Comparison of ENCODE assay signal across 10 mouse cellular contexts in the genomic region with DNA sequence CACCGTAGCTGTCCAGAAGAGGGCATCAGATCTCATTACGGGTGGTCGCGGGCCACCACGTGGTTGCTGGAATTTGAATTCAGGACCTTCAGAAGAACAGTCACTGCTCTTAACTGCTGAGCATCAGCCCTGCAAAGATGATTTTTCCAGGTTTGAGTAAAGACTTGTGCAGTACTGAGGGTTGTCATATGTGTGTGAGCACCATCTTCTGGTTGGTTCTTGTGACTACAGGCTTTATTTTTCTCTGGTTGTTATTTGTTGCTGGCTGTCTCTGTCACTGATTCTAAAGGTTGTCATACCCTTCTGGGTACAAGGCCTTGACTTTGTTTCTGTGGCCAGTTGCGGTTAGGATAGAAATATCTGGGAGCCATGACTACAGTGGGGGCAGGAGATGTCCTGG. TPM values are rescaled to one million over a fixed set of nuclear protein-coding genes. Genes with fewer than 3 reads are reported as not detected.
A peak's percentile ranks its signal among the peaks of the same experiment; 100 is the strongest.
DNase-seq lines count a peak whose midpoint lies in the region; ATAC-seq and TF ChIP-seq lines count a peak whose summit lies in the region.
"Had no signal": no experiment of that assay in that cellular context is flagged by ENCODE, and none has a peak within 500 bp of the region (broad histone marks: within the 10 kb centered on the region; RNA-seq: fewer than 3 reads in every experiment).

No protein-coding gene starts in this region.

- peak; percentile 3 for DNase-seq in adrenal gland, postnatal 14 days
- DNase-seq in adrenal gland, adult 8-10 months, result no peak
- DNase-seq in left cerebral cortex, adult 2 months (ENCODE audit: extremely low spot score in 1 of 2, low spot score in 2 of 2), result peak in 1 of 2 experiments; percentile 11
- no peak for DNase-seq in left cerebral cortex, adult 8-10 months (ENCODE audit: low spot score in 2 of 2)

- no peaks in the 10 kb centered on the region for H3K4me1 ChIP-seq in cortical plate, adult 2 months (ENCODE audit: control insufficient read depth, insufficient read depth, low read length)
- H3K4me1 ChIP-seq in midbrain, embryonic 12.5 days, result no peaks in the 10 kb centered on the region
- no peaks in the 10 kb centered on the region for H3K4me1 ChIP-seq in heart, embryonic 11.5 days (ENCODE audit: control insufficient read depth, insufficient read depth, low read length)
- H3K4me1 ChIP-seq: heart, embryonic 15.5 days; neural tube, embryonic 12.5 days had no signal

- no peaks in the 10 kb centered on the region for H3K36me3 ChIP-seq in midbrain, embryonic 12.5 days
- H3K36me3 ChIP-seq in heart, embryonic 11.5 days (ENCODE audit: control insufficient read depth, insufficient read depth, low read length), result no peaks in the 10 kb centered on the region
- H3K36me3 ChIP-seq: heart, embryonic 15.5 days; neural tube, embryonic 12.5 days had no signal

- H3K9ac ChIP-seq in midbrain, embryonic 12.5 days (replicated peaks), result no peak overlapping the region
- no peak overlapping the region for H3K9ac ChIP-seq in heart, embryonic 11.5 days (ENCODE audit: low read depth, low read length)
- H3K9ac ChIP-seq: heart, embryonic 15.5 days; neural tube, embryonic 12.5 days had no signal

- intact Hi-C loops in left cerebral cortex, adult 2 months (cut with DNase I), result loop anchor here (10.0 kb wide), 1 partner anchor 716 kb away; no protein-coding TSS in a partner anchor

- no peaks in the 10 kb centered on the region for H3K9me3 ChIP-seq in midbrain, embryonic 12.5 days
- H3K9me3 ChIP-seq in heart, embryonic 11.5 days (replicated peaks; ENCODE audit: control insufficient read depth, low read length), result no peaks in the 10 kb centered on the region
- H3K9me3 ChIP-seq: heart, embryonic 15.5 days; neural tube, embryonic 12.5 days had no signal

- H3K27ac ChIP-seq in left cerebral cortex, adult 2 months, result no peak overlapping the region
- H3K27ac ChIP-seq in cortical plate, adult 2 months (ENCODE audit: insufficient read depth, low read length), result no peak overlapping the region
- H3K27ac ChIP-seq in midbrain, embryonic 12.5 days (replicated peaks), result no peak overlapping the region
- no peak overlapping the region for H3K27ac ChIP-seq in heart, embryonic 11.5 days (ENCODE audit: low read depth, low read length)
- H3K27ac ChIP-seq: heart, embryonic 15.5 days; neural tube, embryonic 12.5 days had no signal

- H3K27me3 ChIP-seq in midbrain, embryonic 12.5 days, result no peaks in the 10 kb centered on the region
- no peaks in the 10 kb centered on the region for H3K27me3 ChIP-seq in heart, embryonic 11.5 days (ENCODE audit: control insufficient read depth, insufficient read depth, low read length)
- H3K27me3 ChIP-seq: heart, embryonic 15.5 days; neural tube, embryonic 12.5 days had no signal

- TF ChIP-seq POLR2A in cortical plate, adult 2 months (IDR thresholded peaks at IDR 0.05; ENCODE audit: extremely low read depth, insufficient read depth, low read length), result no peak

- no peak overlapping the region for H3K4me2 ChIP-seq in midbrain, embryonic 12.5 days (replicated peaks)
- H3K4me2 ChIP-seq in heart, embryonic 11.5 days, result no peak overlapping the region
- H3K4me2 ChIP-seq: heart, embryonic 15.5 days; neural tube, embryonic 12.5 days had no signal

- peak; percentile 59 for TF ChIP-seq CTCF in left cerebral cortex, adult 2 months (IDR thresholded peaks at IDR 0.05)
- TF ChIP-seq CTCF in cortical plate, adult 2 months (IDR thresholded peaks at IDR 0.05; ENCODE audit: extremely low read depth, insufficient read depth, low read length), result peak; percentile 49; the same call in 1 of the 2 replicates

- WGBS in midbrain, embryonic 12.5 days, result 48% methylated on average over 6 of the region's 6 CpGs
- WGBS in heart, embryonic 11.5 days (ENCODE audit: insufficient replicate concordance), result 46% methylated on average over 6 of the region's 6 CpGs

- peak; percentile 70 for ATAC-seq in midbrain, embryonic 12.5 days (ENCODE audit: low FRiP score, low read depth)
- ATAC-seq in erythroid progenitor cell, adult 5-6 weeks (replicated peaks; ENCODE audit: low FRiP score, poor library complexity, severe bottlenecking), result no peak
- no peak for ATAC-seq in heart, embryonic 11.5 days (replicated peaks; ENCODE audit: insufficient number of reproducible peaks, low FRiP score, low TSS enrichment)

- H3K4me3 ChIP-seq in left cerebral cortex, adult 2 months, result no peak overlapping the region
- no peak overlapping the region for H3K4me3 ChIP-seq in cortical plate, adult 2 months (ENCODE audit: insufficient read depth, low read length)
- no peak overlapping the region for H3K4me3 ChIP-seq in midbrain, embryonic 12.5 days
- H3K4me3 ChIP-seq in heart, embryonic 11.5 days (ENCODE audit: low read depth, low read length), result no peak overlapping the region
- H3K4me3 ChIP-seq: heart, embryonic 15.5 days; neural tube, embryonic 12.5 days had no signal

RNA-seq across cellular contexts. Expression of gene Gm4778, which starts 3.2 kb away (rescaled TPM):
- total RNA-seq in adrenal gland, postnatal 14 days (2021), result not detected in 2 replicates
- total RNA-seq in adrenal gland, adult 8-10 months (2022), result not detected
- total RNA-seq in left cerebral cortex, adult 2 months (2021), result not detected
- not detected for total RNA-seq in left cerebral cortex, adult 8-10 months (2022)
- polyA plus RNA-seq in cortical plate, adult 2 months (2012; rRNA removed), result not detected in 2 replicates
- polyA plus RNA-seq in midbrain, embryonic 12.5 days (2016; fragmentation: Nextera tagmentation; extraction: Ambion mirVana), result not detected in 2 replicates
- not detected in 2 replicates for total RNA-seq in erythroid progenitor cell, adult 5-6 weeks (2015; ENCODE audit: low replicate concordance)
- total RNA-seq in erythroid progenitor cell, adult 5-6 weeks (2017; ENCODE audit: low replicate concordance), result not detected in 2 replicates
- polyA plus RNA-seq in heart, embryonic 11.5 days (2014; fragmentation: Nextera tagmentation; extraction: Ambion mirVana), result not detected in 2 replicates
- polyA plus RNA-seq: heart, embryonic 15.5 days; neural tube, embryonic 12.5 days had no signal

RNA-seq across cellular contexts. Expression of gene Them4, which starts 49.3 kb away (rescaled TPM):
- total RNA-seq in adrenal gland, postnatal 14 days (2021), result 9.9 and 10.2 TPM in 2 replicates
- total RNA-seq in adrenal gland, adult 8-10 months (2022), result 1 to 10 TPM; 7.5 to 9.5 (median 9.1) TPM
- total RNA-seq in left cerebral cortex, adult 2 months (2021), result 10 to 100 TPM; 17.6 to 19.0 TPM
- 10 to 100 TPM; 18.6 to 21.8 (median 20.3) TPM for total RNA-seq in left cerebral cortex, adult 8-10 months (2022)
- 19.3 and 22.3 TPM in 2 replicates for polyA plus RNA-seq in cortical plate, adult 2 months (2012; rRNA removed)
- 12.8 and 13.3 TPM in 2 replicates for polyA plus RNA-seq in midbrain, embryonic 12.5 days (2016; fragmentation: Nextera tagmentation; extraction: Ambion mirVana)
- total RNA-seq in erythroid progenitor cell, adult 5-6 weeks (2015; ENCODE audit: low replicate concordance), result not detected in 2 replicates
- 0.90 TPM in 1 of 2 replicates, not detected in the other for total RNA-seq in erythroid progenitor cell, adult 5-6 weeks (2017; ENCODE audit: low replicate concordance)
- 11.8 and 12.5 TPM in 2 replicates for polyA plus RNA-seq in heart, embryonic 11.5 days (2014; fragmentation: Nextera tagmentation; extraction: Ambion mirVana)
